Mouse (Mus musculus) frontal cortex, adult 2 months (tissue): Measurements from ENCODE around the gene Mroh2a. TPM values are rescaled to one million over a fixed set of nuclear protein-coding genes. Genes with fewer than 3 reads are reported as not detected.

Experiments
- DNase-seq, 2 experiments: peaks; one replicate each; pipeline ENCODE4 v3.0.0; 2022; ENCODE audit warnings: low spot score in 1 of 2; ENCODE audit errors: extremely low spot score in 1 of 2
- polyA plus RNA-seq: library from polyadenylated mRNA; depleted of rRNA; stranded (reverse); fragments of >200 nt; gene quantifications from 2 replicates; pipeline ENCODE4 v1.2.3, GENCODE M21; 2012

The Mroh2a gene
- polyA plus RNA-seq, 1 experiment, result 0.02 TPM

- DNase-seq, result no peak
Measured at GRCm38 (mm10) chr1:88288056-88288788, 61.4 kb downstream of the Mroh2a start.

DNA sequence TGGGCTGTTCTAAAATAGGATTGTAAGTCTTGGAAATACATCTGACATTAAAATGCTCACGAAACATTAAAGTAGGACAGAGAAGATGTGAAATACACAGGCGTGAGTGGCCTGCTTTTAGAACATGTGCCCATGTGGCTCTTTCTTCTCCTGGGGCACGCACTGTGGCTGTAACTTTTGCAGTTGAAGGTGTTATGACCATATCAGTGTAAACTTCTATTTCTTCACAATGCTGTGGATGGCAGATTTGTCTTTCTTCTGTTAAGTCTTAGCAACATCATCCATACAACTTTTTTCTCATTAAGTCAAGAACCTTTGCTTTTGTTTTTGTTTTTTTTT, 62.0 kb downstream of the Mroh2a start:
- DNase-seq, result no peak

- no peak for DNase-seq
Measured at GRCm38 (mm10) chr1:88289152-88289551, 62.4 kb downstream of the Mroh2a start.

GRCm38 (mm10) chr1:88289917-88290316, 63.1 kb downstream of the Mroh2a start:
- DNase-seq, result peak in 1 of 2 experiments; percentile 58

DNA sequence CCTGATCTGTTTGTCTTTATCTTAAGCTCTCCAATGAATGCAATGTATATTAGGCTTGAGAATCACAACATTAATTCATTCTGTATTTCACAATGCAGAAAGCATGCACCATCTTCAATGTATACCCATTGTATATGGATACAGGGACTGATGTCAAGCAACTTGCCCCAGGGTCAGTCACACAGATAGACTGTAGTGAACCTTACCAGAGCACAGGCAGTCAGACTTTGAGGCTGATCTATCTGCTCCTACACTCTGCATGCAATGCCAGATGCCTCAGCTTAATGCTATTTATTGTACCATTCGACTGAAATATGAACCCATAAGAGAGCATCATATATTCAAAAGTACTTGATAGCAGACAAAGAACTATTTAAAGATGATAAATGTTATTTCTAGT, 63.7 kb downstream of the Mroh2a start:
- DNase-seq, result no peak

DNA sequence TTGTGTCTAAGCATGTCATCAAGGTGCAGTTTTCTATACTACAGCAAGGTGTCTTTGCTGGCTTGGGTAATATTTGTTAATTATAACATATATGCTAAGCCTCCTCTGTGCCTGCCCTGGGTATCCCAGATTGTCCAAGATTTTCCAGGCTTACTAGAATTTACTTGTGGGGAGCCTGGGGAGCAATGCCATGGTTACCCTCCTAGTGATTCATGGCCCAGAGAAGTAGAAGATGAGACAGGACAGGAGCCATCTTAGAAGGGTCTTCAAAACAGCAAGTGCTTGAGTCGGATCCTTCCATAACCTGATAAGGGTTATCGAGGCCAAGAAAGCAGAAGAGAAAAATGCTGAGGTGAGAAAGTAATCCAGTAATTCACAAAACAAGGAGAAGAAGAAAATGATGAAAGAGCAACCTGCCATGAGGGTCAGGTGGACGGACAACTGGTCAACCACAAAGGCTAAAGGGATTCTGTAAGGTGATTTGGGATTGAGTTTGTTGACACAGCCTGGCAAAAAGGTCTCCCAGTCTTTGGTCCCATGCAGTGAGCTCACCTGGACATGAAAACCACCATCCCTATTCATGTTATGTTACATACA, 64.7 kb downstream of the Mroh2a start:
- DNase-seq, result no peak

GRCm38 (mm10) chr1:88292057-88292456, 65.3 kb downstream of the Mroh2a start:
- no peak for DNase-seq

DNA sequence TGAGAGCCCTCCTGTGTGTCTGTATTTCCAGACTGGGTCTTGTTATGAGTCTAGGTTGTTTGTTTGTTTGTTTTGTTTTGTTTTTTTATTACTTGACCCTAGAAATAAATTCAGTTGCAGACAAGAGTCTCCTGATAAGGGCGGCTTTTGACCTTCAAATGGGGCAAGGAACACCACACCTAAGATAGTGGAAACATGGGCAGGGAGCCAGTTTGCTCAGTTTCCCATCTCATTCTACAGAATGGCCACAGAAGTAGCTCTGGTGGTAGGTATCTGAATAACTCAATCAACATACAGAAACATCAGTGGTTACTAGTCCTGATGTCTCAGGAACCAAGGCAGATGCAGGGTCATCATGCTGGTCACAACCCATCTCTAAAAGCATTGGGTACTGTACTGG, 67.9 kb downstream of the Mroh2a start:
- no peak for DNase-seq

- no peak for DNase-seq
Measured at GRCm38 (mm10) chr1:88296171-88296920, 69.6 kb downstream of the Mroh2a start.

GRCm38 (mm10) chr1:88297480-88298258, 70.9 kb downstream of the Mroh2a start:
- DNase-seq, result no peak

DNA sequence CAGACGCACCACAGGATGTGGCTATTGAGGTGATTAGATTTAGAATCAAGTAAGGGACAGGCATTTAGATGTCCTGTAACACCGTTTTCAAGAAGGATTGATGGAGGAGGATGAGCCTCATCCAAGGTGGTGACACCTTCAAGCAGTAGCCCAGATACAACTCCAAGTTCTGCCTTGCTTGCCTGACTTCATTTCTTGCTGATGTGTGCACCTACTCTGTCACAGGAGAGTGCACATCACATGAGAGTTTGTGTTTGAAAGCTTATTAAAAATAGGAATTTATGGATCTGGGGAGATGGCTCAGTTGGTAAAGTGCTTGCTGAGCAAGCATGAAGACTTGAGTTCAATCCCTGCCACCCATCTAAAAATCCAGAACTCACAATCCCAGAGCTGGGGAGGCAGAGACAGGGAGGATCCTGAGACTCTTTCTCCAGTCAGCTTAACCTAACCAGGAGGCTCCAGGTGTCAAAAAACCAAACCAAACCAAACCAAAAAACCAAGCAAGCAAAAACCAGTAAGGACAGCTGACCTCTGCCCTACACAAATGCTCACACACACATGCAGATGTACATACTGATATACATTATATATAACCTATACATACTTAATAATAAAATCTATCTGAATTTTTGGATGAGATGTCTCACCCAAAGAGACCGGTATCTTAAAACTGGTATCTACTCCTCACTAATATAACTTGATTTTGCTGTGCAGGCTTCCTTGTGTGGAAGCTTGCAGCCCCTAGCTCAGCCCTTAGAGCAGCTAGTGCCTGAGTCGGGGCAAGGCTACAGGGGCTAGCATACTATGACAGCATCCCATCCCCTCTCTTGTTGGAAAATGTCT, 72.1 kb downstream of the Mroh2a start:
- DNase-seq, result no peak

DNA sequence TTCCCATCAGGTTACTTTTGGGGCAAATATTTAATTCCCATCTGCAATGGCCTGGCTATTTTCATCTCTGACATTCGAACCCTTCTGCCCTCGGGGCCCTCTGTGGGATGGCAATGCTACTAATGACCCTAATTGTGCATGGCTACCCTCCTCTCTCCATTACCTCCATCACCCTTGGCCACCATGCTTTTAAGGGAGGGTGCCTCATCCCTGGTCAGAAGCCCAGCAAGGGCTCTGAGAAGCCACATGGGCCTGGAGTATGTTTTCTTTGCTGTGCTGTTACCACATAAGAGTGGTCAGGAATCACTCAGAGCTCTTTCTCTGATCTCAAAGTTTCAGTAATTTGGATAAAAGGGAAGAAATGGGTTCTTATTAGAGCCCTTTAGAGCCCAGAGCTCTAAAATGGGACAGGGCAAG, 72.8 kb downstream of the Mroh2a start:
- no peak for DNase-seq

GRCm38 (mm10) chr1:88300301-88301050, 73.7 kb downstream of the Mroh2a start:
- no peak for DNase-seq

GRCm38 (mm10) chr1:88301121-88302014, 74.6 kb downstream of the Mroh2a start:
- no peak for DNase-seq

GRCm38 (mm10) chr1:88302057-88302740, 75.4 kb downstream of the Mroh2a start:
- no peak for DNase-seq

DNA sequence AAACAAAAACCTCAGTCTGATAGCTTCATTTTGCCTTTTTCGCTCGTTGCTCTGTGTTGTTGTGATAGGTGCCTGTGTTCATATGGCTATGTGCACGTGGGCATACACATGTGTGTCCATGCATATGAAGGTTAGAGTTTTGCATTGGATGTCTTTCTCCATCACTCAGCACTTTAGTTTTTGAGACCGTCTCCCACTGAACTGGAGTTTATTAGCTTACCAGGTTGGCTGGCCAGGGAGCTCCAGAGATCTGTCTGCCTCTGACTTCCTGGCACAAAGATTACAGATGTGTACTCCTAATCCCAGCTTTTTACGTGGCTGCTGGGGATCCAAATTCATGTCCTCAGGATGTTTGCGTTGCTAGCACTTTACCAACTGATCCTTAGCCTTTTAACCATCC, 77.0 kb downstream of the Mroh2a start:
- no peak for DNase-seq

DNA sequence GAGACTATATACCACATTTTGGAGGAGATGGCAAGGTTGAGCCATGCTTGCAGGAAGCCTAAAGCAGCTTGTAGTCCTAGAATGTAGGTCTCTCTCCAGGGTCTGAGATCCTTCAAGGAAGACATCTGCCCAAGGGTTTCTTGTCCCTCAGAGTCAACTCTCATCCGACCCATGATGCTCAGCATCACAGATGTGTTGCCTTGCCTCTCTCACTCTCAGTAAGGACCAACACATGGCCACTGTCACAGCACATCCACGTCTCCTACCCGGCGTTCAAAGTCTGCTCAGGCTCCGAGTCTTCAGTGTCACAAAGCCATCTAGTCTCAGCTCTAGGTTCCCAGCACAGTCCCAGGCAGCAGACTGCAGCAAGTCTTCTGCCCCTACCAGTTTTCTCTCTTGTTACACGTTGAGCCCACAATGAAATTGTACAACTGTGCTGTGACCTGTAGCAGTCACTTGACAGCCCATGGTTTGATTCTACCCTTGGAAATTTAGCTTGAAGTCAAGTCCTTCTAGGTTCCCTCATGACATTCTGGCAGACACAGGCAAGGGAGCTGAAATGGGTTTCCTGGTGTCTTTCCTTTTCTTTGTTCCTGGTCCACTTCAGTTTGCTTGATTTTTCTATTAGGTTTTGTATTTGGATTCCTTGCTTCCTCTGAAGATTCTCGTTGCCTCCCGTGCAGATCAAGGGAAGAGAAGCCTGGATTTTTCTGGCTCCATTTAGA, 77.6 kb downstream of the Mroh2a start:
- DNase-seq, result no peak
